Mouse (Mus musculus) intestine, embryonic 15.5 days (tissue): ENCODE data around the gene Hid1. TPM values are rescaled to one million over a fixed set of nuclear protein-coding genes. Genes with fewer than 3 reads are reported as not detected.

Experiments used
- ATAC-seq: fragments of 200-750 bp; cut with Nextera tagmentation; 2 replicates; pipeline ENCODE4 v1.8.0; 2017; ENCODE audit warnings: moderate TSS enrichment, moderate library complexity
- H3K27ac ChIP-seq: fragments of 300-500 bp; sonication (generic); 2 replicates; pipeline ENCODE4 v1.5.1; 2015; ENCODE audit warnings: mild to moderate bottlenecking, inconsistent platforms
- H3K27me3 ChIP-seq: fragments of 300-500 bp; sonication (generic); replicated peaks from 2 replicates; pipeline ENCODE4 v1.6.1; 2015; ENCODE audit warnings: inconsistent platforms
- H3K36me3 ChIP-seq: fragments of 300-500 bp; sonication (generic); 2 replicates; pipeline ENCODE4 v1.6.1; 2015; ENCODE audit warnings: inconsistent platforms
- H3K4me1 ChIP-seq: fragments of 300-500 bp; sonication (generic); replicated peaks from 2 replicates; pipeline ENCODE4 v1.6.1; 2015; ENCODE audit warnings: inconsistent platforms
- H3K4me2 ChIP-seq: fragments of 300-500 bp; sonication (generic); replicated peaks from 2 replicates; pipeline ENCODE4 v1.6.1; 2015; ENCODE audit warnings: mild to moderate bottlenecking, inconsistent platforms
- H3K4me3 ChIP-seq: fragments of 300-500 bp; sonication (generic); replicated peaks from 2 replicates; pipeline ENCODE4 v1.5.1; 2015; ENCODE audit warnings: inconsistent platforms
- H3K9ac ChIP-seq: fragments of 300-500 bp; sonication (generic); 2 replicates; pipeline ENCODE4 v1.6.1; 2015; ENCODE audit warnings: inconsistent platforms
- H3K9me3 ChIP-seq: fragments of 300-500 bp; sonication (generic); 2 replicates; pipeline ENCODE4 v1.6.1; 2016; ENCODE audit warnings: inconsistent platforms
- WGBS: fragments of 180-500 bp; shearing (Covaris S2); methylation state at CpG from one replicate; pipeline ENCODE4 v1.1.7; 2015; 5-methylcytosine and 5-hydroxymethylcytosine counted together
- polyA plus RNA-seq: library from polyadenylated mRNA; unstranded; fragments of >200 nt; fragmentation: Nextera tagmentation; extraction: Ambion mirVana; gene quantifications from 2 replicates; pipeline ENCODE4 v1.2.1, GENCODE M21; 2015

Hid1 gene
- polyA plus RNA-seq, 1 experiment from 2014 or later, result 17.1 TPM

- peaks cover 70% of the 10 kb centered on the region for H3K27me3 ChIP-seq
- no peak for ATAC-seq
- no peaks in the 10 kb centered on the region for H3K9me3 ChIP-seq
- H3K4me3 ChIP-seq, result no peak overlapping the region
- no peaks in the 10 kb centered on the region for H3K36me3 ChIP-seq
- H3K27ac ChIP-seq, result no peak overlapping the region
- H3K9ac ChIP-seq, result no peak overlapping the region
- 0 out of 2 replicates have a peak, but pooled peaks cover 10% of the 10 kb centered on the region for H3K4me1 ChIP-seq
- no peak overlapping the region for H3K4me2 ChIP-seq
- WGBS, result 16% methylated on average over 32 of the region's 32 CpGs
Observed at GRCm38 (mm10) chr11:115323354-115323753, 44.2 kb downstream of the Hid1 start.

DNA sequence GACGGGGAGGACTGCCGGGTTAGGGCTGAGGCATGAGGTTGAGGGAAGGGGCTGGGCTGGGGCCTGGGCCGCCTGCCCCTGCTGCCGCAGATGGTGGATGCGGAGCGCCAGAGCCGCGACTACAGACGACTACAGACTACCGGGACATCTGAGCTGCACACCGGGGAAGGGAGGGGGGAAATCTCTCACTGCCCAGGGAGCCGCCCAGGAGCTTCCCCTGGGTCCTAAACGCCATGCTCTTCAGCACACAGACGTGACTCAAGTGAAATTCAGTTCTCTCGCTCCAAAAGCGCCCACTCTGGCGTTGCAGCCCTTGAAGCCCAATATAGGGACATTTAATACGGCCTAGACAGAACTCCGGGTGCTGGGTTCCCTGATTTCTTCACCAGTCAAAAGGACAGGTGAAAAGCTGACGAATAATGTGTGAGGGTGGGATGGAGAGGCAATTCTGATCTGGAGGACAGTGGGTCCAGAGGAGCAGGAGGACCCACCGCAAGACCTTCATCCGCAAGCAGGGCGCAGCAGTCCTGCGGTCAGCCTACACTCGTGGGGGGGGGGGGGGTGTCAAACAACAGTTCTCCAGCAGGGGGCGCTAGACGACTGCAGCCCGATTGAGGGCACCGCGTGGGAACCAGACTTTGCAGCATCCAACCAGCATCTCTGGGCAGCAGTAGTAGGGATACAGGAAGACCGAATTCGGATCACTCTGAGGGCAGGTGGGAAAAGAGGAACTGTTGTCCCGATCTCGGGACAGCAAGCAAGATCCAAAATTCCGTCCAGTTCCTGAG, 45.5 kb downstream of the Hid1 start, which contains the start of gene Ush1g:
Gene Ush1g (minus strand): TSS at position 136 of the 788 bp plus-strand sequence.
- Histone ChIP-seq H3K9me3 (no peaks in the 10 kb centered on the region), H3K27ac (no peak within 1 kb of the TSS), H3K36me3 (no peaks in the 10 kb centered on the region), H3K4me3 (no peak within 1 kb of the TSS; the same call in 1 of the 2 replicates), H3K4me1 (0 out of 2 replicates have a peak, but pooled peaks cover 10% of the 10 kb centered on the region), H3K27me3 (peaks cover 83% of the 10 kb centered on the region), H3K9ac (no peak within 1 kb of the TSS), H3K4me2 (peak within 1 kb of the TSS; percentile 36)
- WGBS, result 4% methylated on average over 35 of the region's 35 CpGs
- peak; percentile 64 for ATAC-seq

- peaks cover 97% of the 10 kb centered on the region for H3K27me3 ChIP-seq
- H3K4me3 ChIP-seq, result no peak overlapping the region
- no peak for ATAC-seq
- 6% methylated on average over 18 of the region's 18 CpGs for WGBS
- no peak overlapping the region for H3K4me2 ChIP-seq
- 0 out of 2 replicates have a peak, but pooled peaks cover 10% of the 10 kb centered on the region for H3K4me1 ChIP-seq
- no peaks in the 10 kb centered on the region for H3K36me3 ChIP-seq
- H3K9me3 ChIP-seq, result no peaks in the 10 kb centered on the region
- no peak overlapping the region for H3K27ac ChIP-seq
- no peak overlapping the region for H3K9ac ChIP-seq
Observed at GRCm38 (mm10) chr11:115319704-115320383, 47.7 kb downstream of the Hid1 start.

- 6% methylated on average over 63 of the region's 63 CpGs for WGBS
- Histone ChIP-seq H3K27me3 (peaks cover 92% of the 10 kb centered on the region), H3K4me2 (peak overlapping the region; percentile 17; the same call in 1 of the 2 replicates)
Observed at GRCm38 (mm10) chr11:115318245-115319027, 49.1 kb downstream of the Hid1 start.

GRCm38 (mm10) chr11:115317204-115317603, 50.4 kb downstream of the Hid1 start:
- Histone ChIP-seq H3K4me3 (no peak overlapping the region), H3K9ac (no peak overlapping the region), H3K9me3 (no peaks in the 10 kb centered on the region), H3K4me1 (0 out of 2 replicates have a peak, but pooled peaks cover 10% of the 10 kb centered on the region), H3K4me2 (no peak overlapping the region), H3K27ac (no peak overlapping the region), H3K27me3 (peaks cover 84% of the 10 kb centered on the region), H3K36me3 (no peaks in the 10 kb centered on the region)
- WGBS, result 56% methylated on average over 7 of the region's 7 CpGs
- ATAC-seq, result no peak

More at GRCm38 (mm10) chr11:115318245-115319027, 49.1 kb downstream of the Hid1 start:
- H3K4me1 ChIP-seq, result 0 out of 2 replicates have a peak, but pooled peaks cover 10% of the 10 kb centered on the region
- no peak overlapping the region for H3K4me3 ChIP-seq
- no peak for ATAC-seq
- no peak overlapping the region for H3K27ac ChIP-seq
- H3K36me3 ChIP-seq, result no peaks in the 10 kb centered on the region
- H3K9ac ChIP-seq, result no peak overlapping the region
- H3K9me3 ChIP-seq, result no peaks in the 10 kb centered on the region

GRCm38 (mm10) chr11:115314249-115314648, 53.3 kb downstream of the Hid1 start:
- H3K4me1 ChIP-seq, result 0 out of 2 replicates have a peak, but pooled peaks cover 4% of the 10 kb centered on the region
- peaks cover 60% of the 10 kb centered on the region for H3K27me3 ChIP-seq
- H3K9me3 ChIP-seq, result no peaks in the 10 kb centered on the region
- no peak overlapping the region for H3K27ac ChIP-seq
- no peaks in the 10 kb centered on the region for H3K36me3 ChIP-seq
- 34% methylated on average over 2 of the region's 2 CpGs for WGBS
- no peak for ATAC-seq
- H3K4me3 ChIP-seq, result no peak overlapping the region
- no peak overlapping the region for H3K4me2 ChIP-seq
- no peak overlapping the region for H3K9ac ChIP-seq

DNA sequence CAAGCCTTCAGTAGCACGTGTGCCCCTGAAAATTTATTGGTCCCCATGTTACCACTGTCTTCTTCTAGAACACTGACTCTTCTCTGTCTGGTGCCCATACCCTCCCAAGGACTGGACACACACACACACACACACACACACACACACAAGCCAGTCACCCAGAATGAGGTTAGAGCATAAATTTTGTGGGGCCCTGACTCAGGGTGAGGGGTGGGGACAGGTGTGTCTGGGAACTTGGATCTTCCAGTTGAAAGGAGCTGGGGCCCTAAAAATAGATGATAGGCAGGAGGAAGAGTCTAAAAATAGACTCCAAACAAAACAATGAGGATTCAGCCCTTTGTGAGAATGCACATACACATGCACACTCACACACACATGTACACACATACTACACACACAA, 58.8 kb downstream of the Hid1 start:
- H3K9me3 ChIP-seq, result no peaks in the 10 kb centered on the region
- H3K27ac ChIP-seq, result no peak overlapping the region
- H3K9ac ChIP-seq, result no peak overlapping the region
- H3K27me3 ChIP-seq, result peaks cover 8% of the 10 kb centered on the region
- H3K4me3 ChIP-seq, result no peak overlapping the region
- H3K36me3 ChIP-seq, result no peaks in the 10 kb centered on the region
- WGBS, result 65% methylated on average over 1 of the region's 1 CpGs
- ATAC-seq, result no peak
- H3K4me1 ChIP-seq, result peaks cover 4% of the 10 kb centered on the region; the same call in 1 of the 2 replicates
- no peak overlapping the region for H3K4me2 ChIP-seq

GRCm38 (mm10) chr11:115306863-115307262, 60.7 kb downstream of the Hid1 start, which contains the start of gene Otop2:
Otop2 (plus strand) TSS chr11:115307163.
- no peaks in the 10 kb centered on the region for H3K36me3 ChIP-seq
- no peak for ATAC-seq
- peaks cover 4% of the 10 kb centered on the region; the same call in 1 of the 2 replicates for H3K4me1 ChIP-seq
- no peak within 1 kb of the TSS for H3K27ac ChIP-seq
- no peak within 1 kb of the TSS for H3K4me2 ChIP-seq
- H3K9ac ChIP-seq, result no peak within 1 kb of the TSS
- no peak within 1 kb of the TSS for H3K4me3 ChIP-seq
- peaks cover 1% of the 10 kb centered on the region; the same call in 1 of the 2 replicates for H3K27me3 ChIP-seq
- WGBS, result 33% methylated on average over 8 of the region's 8 CpGs
- H3K9me3 ChIP-seq, result no peaks in the 10 kb centered on the region

DNA sequence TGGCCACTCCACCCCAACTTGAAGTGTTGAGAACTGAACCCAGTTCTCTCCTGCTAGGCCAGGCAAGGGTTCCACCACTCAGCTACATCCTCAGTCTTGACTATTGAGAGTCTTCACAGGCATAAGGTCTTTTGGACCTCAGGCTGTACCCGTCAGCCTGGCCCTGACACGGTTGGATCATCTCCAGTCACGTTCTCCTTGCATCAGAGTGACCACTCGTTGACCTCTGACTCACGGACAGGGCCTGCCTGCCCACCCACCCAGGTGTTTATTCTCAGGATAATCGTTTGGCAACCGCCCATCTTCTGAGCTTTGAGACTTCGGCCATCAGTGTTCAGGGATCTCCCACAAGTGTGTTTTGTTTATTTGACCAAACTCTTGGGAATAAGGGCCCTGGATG, 64.4 kb downstream of the Hid1 start:
- ATAC-seq, result no peak
- Histone ChIP-seq H3K27me3 (no peaks in the 10 kb centered on the region), H3K36me3 (no peaks in the 10 kb centered on the region), H3K27ac (no peak overlapping the region), H3K4me2 (no peak overlapping the region), H3K4me3 (no peak overlapping the region), H3K4me1 (peaks cover 4% of the 10 kb centered on the region; the same call in 1 of the 2 replicates), H3K9ac (no peak overlapping the region), H3K9me3 (no peaks in the 10 kb centered on the region)
- 38% methylated on average over 8 of the region's 8 CpGs for WGBS

DNA sequence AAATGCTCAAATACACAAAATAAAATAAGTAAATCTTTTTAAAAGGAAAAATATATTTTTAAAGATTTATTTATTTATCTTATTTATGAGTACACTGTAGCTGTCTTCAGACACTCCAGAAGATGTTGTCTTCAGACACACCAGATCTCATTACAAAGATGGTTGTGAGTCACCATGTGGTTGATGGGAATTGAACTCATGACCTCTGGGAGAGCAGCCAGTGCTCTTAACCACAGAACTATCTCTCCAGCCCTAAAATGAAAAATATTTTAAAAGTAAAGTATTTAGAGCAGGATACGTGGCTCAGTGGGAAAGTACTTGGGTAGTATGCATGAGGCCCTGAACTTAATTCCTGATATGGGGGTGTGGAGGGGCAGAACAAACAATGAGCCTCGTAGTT, 66.2 kb downstream of the Hid1 start:
- Histone ChIP-seq H3K4me2 (no peak overlapping the region), H3K27me3 (peaks cover 11% of the 10 kb centered on the region; the same call in 1 of the 2 replicates), H3K27ac (no peak overlapping the region), H3K9ac (no peak overlapping the region), H3K4me3 (no peak overlapping the region), H3K9me3 (no peaks in the 10 kb centered on the region), H3K4me1 (peaks cover 11% of the 10 kb centered on the region; the same call in 1 of the 2 replicates), H3K36me3 (no peaks in the 10 kb centered on the region)
- ATAC-seq, result no peak
- WGBS, result 80% methylated on average over 2 of the region's 2 CpGs

GRCm38 (mm10) chr11:115300745-115301144, 66.8 kb downstream of the Hid1 start:
- WGBS, result 83% methylated on average over 4 of the region's 4 CpGs
- H3K4me3 ChIP-seq, result no peak overlapping the region
- H3K9ac ChIP-seq, result no peak overlapping the region
- peaks cover 11% of the 10 kb centered on the region; the same call in 1 of the 2 replicates for H3K4me1 ChIP-seq
- H3K4me2 ChIP-seq, result no peak overlapping the region
- H3K36me3 ChIP-seq, result no peaks in the 10 kb centered on the region
- no peak overlapping the region for H3K27ac ChIP-seq
- H3K27me3 ChIP-seq, result peaks cover 14% of the 10 kb centered on the region; the same call in 1 of the 2 replicates
- no peak for ATAC-seq
- no peaks in the 10 kb centered on the region for H3K9me3 ChIP-seq
